Mouse (Mus musculus): ENCODE results near the gene Atp5f1.
"Not testable (repeated sequence)": the region's sequence is repeated elsewhere in the genome, so short reads cannot be mapped to it uniquely, and the experiment has no call there.

The Atp5f1 gene

DNA sequence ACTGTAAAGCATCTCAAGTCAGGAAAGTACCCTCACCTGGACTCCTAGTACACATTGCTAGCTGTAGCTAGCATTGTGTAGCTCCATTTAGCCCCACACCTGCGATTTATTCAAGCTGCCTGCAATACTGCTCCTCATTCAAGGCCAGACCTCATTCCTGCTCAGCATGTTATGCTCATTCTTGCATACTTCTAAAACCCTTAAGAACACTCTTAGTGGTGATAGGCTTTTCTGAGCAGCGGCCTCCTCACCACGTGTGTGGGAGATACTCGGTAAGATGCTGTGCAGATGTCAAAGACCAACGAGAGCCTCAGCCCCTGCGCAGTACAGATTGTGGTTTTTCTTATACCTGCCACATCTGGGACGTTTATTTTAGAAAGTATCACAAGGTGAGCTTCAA is 30.1 kb downstream of the Atp5f1 start:
- no peak for DNase-seq (ENCODE audit: low spot score)

GRCm38 (mm10) chr3:105928781-105929180 is 31.1 kb downstream of the Atp5f1 start:
- DNase-seq (ENCODE audit: low spot score), result no peak

GRCm38 (mm10) chr3:105928195-105928569 is 31.7 kb downstream of the Atp5f1 start:
- DNase-seq (ENCODE audit: low spot score), result no peak

- no peak for DNase-seq (ENCODE audit: low spot score)
These were observed 32.2 kb downstream of the Atp5f1 start for GRCm38 (mm10) chr3:105927561-105928194.

DNA sequence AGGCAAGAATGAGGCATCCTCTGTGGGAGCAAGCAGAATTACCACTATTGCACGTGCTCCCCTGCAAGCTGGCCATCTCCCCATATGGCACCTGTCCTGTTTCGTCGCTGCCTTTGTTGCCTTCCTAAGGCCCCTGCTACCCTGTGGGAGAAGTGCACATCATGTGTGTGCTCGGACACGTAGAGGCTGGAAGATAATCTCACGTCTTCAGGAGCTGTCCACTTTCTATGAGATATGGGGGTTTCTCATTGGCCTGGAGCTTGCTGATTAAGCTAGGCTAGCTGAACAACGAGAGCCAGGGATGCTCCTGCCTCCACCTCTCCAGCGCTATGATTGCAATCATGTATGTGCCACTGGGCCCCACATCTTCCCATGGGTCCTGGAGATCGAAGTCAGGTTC is 35.3 kb downstream of the Atp5f1 start:
- no peak for DNase-seq (ENCODE audit: low spot score)

GRCm38 (mm10) chr3:105921959-105922358 is 37.9 kb downstream of the Atp5f1 start:
- no peak for DNase-seq (ENCODE audit: low spot score)

- DNase-seq (ENCODE audit: low spot score), result not testable (repeated sequence)
These were observed 39.2 kb downstream of the Atp5f1 start for GRCm38 (mm10) chr3:105920743-105921142.

- DNase-seq (ENCODE audit: low spot score), result no peak
These were observed 41.5 kb downstream of the Atp5f1 start for GRCm38 (mm10) chr3:105918355-105918745.

DNA sequence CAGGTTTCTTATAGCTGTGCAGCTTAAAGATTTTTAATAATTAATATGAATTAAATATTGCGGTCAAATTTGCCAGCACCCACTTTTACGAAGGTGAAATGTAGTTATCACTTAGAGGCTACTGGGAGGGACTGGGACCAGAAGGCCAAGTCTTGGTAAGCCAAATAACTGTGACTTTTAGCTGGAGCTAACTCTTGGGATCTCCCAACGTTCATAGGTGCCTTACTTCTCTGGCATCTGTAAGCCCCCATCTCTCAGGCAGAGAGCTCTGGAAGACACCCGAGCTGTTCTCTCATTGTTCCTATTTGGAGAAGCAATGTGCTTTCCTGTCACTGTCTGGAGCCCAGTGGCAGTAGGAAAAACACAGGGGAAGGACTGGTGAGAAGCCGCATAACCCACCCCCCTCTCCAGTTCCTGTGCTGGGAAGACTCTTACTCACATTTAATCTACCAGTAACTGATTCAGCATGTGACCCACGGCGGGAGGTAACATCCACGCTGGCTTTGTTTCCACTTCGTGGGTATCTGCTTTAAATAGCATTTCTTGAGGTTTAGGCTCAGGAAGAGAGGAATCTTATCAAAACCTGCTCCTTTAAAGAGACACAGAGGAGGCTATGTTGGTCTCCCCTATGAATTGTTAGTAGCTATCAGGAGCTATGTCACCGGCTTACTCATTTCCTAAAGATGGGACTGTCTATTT is 42.1 kb downstream of the Atp5f1 start:
- no peak for DNase-seq (ENCODE audit: low spot score)

DNA sequence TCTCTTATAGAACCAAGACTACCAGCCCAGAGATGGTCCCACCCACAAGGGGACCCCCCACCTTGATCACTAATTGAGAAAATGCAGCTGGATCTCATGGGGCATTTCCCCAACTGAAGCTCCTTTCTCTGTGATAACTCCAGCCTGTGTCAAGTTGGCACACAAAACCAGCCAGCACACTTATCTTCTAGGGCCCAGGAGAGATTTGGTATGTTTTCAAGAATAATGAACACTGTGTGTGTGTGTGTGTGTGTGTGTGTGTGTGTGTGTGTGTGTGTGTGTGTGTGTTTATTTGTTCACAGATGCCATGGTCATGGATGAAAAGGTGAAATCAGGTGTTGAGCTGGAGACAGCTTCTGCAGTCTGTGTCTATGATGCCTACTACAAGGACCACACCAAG is 43.4 kb downstream of the Atp5f1 start:
- not testable (repeated sequence) for DNase-seq (ENCODE audit: low spot score)

DNA sequence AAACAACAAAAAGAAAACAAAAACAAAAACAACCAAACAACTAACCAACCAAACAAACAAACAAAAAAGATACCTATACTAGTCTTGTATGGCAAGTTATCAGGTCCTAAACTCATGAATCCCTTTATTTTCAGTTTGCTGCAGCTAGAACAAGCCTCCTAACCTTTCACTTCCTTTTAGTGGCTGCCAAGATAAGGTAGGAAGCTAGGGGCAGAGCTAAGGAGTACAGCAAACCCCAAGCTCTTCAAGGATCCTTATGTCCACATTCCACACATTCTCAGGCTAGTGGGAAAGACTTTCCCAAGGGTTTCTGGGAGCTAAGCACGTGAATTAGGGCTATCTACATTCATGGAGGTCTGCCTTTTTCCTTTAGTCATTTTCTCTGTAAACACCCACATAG is 44.6 kb downstream of the Atp5f1 start:
- DNase-seq (ENCODE audit: low spot score), result no peak

DNA sequence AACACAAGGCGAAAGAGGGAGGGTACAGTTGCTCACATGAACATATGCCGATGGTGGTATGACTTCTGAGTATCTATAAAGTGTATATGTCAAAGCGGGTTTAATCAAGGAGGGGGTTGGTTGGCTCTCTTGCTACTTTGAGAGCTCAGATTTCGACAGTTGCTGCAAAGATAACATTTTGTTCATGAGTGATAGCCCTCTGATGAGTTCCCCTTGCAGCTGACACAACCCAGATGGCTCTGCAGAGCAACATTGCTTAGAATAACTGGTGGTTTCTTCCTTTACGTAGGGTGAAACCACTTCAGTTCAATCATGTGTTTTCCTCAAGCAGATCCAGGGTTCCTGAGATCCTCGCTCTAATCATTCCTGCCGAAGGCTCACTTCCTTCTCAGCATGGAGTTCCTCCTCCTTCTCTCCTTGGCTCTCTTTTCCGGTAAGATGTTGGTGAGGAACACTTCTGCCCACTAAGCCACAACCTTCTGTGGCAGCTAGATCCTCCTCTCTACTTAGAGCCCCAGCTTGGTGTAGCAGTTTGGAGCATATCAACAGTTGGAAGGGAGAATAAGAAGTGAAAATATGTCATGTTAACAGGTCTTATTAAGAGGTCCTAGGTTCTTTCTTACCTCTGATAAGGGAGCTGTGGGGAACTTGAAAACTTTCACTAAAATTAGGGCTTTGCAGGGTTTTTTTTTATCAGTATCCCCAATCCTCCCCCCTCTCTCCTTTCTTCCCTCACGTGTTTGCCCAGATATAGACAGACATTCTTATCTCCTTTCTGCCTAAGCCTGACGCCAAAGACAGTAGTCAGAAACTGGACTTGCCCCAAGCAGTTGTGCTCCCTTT is 45.8 kb downstream of the Atp5f1 start:
- DNase-seq (ENCODE audit: low spot score), result no peak

- no peak for DNase-seq (ENCODE audit: low spot score)
These were observed 47.6 kb downstream of the Atp5f1 start for GRCm38 (mm10) chr3:105912097-105912880.

DNA sequence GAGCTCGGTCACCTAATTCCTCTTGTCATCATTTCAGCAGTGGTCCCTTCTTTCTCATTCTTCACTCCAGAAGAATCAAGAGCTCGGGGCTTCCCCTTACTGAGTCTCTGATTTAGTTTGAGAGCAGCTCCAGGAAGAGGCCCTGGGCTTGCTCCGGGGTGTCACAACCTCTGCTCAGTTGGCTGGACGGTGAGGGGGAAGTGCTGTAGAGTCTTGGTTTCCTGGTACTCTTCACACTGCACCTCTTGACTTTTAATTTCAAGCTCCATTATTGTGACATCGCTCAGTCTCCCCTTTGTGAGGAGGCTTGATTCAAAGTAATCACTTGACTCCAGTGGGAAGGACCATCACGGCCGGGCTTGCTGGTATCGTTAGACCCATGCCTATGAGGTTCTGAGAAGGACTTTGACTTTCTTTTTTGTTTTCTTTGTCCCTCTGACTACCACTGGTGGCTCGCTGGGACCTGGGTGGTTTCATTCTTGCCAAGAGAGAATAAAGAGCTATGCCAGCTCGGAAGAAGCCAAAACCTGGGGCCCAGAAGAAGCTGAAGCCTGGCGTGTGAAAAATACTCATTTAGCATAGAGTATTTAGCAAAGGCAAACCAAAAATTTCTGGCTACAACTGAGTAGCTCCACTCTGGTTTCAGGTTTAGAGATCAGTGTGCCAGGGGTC is 49.2 kb downstream of the Atp5f1 start:
- no peak for DNase-seq (ENCODE audit: low spot score)

DNA sequence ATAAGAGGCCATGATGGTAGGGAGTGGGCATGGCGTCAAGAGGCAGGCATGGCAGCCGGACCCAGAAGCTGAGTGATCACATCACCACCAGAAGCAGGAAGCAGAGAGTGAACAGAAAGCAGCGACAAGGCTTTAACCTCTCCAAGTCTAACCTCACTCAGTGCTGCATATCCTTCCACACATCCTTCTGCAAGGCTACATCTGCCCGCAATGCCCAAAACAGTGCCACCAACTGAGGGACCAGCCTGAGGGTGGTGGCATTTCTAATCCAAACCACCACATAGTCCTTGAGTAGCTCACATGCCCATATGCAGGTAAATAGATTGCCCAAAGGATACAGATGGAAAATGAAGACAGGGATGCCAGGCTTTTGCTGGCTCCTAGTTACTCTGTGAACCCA is 50.9 kb downstream of the Atp5f1 start:
- DNase-seq (ENCODE audit: low spot score), result no peak

- DNase-seq (ENCODE audit: low spot score), result no peak
These were observed 51.8 kb downstream of the Atp5f1 start for GRCm38 (mm10) chr3:105907956-105908655.

DNA sequence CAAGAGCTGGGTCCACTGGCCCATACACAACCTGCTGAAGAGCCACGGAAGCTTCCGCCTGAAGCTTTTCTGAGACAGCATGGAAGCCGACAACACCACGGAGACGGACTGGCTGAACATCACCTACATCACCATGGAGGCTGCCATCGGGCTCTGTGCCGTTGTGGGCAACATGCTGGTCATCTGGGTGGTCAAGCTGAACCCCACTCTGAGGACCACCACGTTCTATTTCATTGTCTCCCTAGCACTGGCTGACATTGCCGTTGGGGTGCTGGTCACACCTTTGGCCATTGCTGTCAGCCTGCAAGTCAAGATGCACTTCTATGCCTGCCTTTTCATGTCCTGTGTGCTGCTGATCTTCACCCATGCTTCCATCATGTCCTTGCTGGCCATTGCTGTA is 55.2 kb downstream of the Atp5f1 start:
- DNase-seq (ENCODE audit: low spot score), result no peak

GRCm38 (mm10) chr3:105904213-105904612 is 55.7 kb downstream of the Atp5f1 start:
- DNase-seq (ENCODE audit: low spot score), result no peak

GRCm38 (mm10) chr3:105901468-105901867 is 58.4 kb downstream of the Atp5f1 start:
- DNase-seq (ENCODE audit: low spot score), result no peak

GRCm38 (mm10) chr3:105900716-105901115 is 59.2 kb downstream of the Atp5f1 start:
- DNase-seq (ENCODE audit: low spot score), result no peak

GRCm38 (mm10) chr3:105900266-105900665 is 59.6 kb downstream of the Atp5f1 start:
- no peak for DNase-seq (ENCODE audit: low spot score)

Measured in urinary bladder, postnatal 25 days (tissue).